Mouse (Mus musculus): Measurements from ENCODE around the gene Ebf1. TPM values are rescaled to one million over a fixed set of nuclear protein-coding genes. Genes with fewer than 3 reads are reported as not detected.

Gene Ebf1
- total RNA-seq, 1 experiment from 2014 or later: 7.4 TPM

DNA sequence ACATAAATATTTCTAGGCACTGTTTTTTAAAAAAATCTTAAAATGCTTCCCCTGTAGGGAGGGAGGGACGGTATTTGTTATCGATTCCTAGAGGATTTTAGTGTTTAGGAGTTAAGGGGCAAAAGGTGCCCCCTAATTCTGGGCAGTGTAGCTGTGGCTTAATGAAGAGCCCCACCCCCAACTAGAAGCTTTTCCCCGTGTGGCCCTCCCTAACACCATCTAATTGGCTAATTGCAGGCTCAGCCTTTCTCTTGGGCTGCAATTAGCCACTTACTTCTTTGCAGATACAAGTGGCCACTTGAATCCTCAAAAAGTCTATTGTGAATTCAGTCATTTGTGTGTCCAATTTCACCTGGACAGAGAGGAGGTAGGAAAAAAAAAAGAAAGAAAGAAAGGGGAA is 175.7 kb downstream of the Ebf1 start:
- ATAC-seq (replicated peaks; ENCODE audit: insufficient number of reproducible peaks, low FRiP score, low TSS enrichment, poor library complexity, severe bottlenecking): no peak

DNA sequence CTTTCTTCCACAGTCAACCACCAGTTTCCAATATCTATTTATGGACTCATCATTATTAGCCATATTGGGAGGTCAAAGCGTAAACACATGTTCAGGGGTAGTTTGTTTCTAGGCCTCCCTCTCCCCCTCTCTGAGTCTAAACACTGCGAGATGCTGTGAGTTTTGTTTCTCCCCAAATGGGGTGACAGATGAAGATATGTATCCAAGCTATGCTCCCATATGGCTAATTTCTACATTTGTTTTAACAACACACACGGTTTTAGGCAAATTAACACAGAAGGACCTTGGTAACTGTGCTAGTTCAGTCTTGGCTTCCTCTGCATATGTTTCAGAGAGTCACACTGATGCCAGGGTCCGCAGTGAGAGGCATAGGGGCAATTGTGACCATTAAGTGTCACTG is 177.8 kb downstream of the Ebf1 start:
- ATAC-seq (replicated peaks; ENCODE audit: insufficient number of reproducible peaks, low FRiP score, low TSS enrichment, poor library complexity, severe bottlenecking): no peak

DNA sequence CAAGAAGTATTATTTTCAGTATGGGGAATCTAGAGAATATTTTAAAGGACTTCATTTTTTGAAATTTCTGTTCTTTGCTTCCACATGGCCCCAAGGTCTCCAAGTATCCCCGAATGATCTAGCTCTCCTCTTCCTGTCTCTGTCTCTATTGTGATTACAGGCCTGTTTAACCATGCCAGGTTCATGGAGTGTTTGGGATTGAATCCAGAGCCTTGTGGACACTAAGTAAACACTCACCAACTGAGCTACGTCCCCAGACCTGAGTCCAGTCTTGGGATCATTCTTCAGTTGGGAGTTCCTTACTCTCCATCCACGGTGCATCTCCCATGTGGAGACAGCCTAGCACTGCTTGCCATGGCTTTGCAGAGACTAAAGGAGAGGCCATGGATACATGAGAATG is 178.7 kb downstream of the Ebf1 start:
- no peak for ATAC-seq (replicated peaks; ENCODE audit: insufficient number of reproducible peaks, low FRiP score, low TSS enrichment, poor library complexity, severe bottlenecking)

DNA sequence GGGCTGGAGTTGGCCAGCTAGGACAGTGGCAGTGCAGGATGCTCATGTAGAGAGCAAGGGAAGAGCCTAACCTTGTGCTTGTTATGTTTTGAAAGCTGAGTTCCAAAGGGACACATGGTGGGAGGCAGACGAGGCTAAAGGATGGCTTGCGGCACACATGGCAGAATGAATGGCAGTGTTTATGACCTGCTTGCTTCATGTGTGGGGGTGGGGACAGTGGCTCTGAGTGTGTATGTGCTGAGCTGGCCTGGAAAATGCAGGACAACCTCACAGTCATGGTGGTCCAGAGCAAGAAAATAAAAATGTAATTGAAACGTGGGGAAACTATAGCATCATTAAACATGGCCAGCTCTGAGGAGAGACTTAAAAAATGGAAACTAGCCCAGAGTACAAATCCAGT is 181.2 kb downstream of the Ebf1 start:
- ATAC-seq (replicated peaks; ENCODE audit: insufficient number of reproducible peaks, low FRiP score, low TSS enrichment, poor library complexity, severe bottlenecking): no peak

DNA sequence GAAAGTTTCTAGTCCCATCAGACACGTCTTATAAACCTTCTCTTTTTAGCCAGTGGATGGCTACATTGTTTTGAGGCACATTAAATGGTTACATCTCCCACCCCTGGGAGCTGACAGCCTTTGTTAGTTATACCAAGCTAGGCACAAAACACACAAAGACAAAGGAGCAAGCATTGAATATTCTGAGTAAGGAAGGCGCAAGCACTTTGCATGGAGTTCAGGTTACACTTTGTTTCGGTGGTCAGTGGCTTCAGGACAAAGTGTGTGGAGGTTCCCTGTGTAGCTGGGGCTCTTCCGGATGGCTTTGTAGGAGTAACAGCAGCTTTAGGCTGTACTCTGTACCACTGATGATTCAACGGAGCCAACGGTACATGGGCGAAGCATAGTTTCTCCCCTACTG is 186.9 kb downstream of the Ebf1 start:
- ATAC-seq (replicated peaks; ENCODE audit: insufficient number of reproducible peaks, low FRiP score, low TSS enrichment, poor library complexity, severe bottlenecking): no peak

DNA sequence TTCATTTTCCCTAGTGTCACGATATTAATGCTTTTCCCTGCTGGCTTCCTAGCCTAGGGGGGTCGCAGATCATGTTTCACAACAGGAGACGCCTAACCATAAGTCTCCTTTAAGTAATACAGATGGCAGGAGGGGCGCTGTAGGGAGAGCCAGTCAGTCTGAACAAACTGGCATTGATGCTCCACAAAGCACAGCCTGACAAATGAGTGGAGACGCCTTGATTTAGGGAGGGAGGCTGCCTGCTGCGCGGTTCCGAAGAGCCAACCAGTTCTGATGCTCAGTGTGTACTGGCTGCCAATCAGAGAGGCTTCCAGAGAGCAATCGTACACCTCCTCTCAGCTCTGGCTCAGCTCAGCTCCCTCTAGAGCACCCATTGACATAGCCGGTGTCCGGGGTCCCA is 189.5 kb downstream of the Ebf1 start:
- no peak for ATAC-seq (replicated peaks; ENCODE audit: insufficient number of reproducible peaks, low FRiP score, low TSS enrichment, poor library complexity, severe bottlenecking)

DNA sequence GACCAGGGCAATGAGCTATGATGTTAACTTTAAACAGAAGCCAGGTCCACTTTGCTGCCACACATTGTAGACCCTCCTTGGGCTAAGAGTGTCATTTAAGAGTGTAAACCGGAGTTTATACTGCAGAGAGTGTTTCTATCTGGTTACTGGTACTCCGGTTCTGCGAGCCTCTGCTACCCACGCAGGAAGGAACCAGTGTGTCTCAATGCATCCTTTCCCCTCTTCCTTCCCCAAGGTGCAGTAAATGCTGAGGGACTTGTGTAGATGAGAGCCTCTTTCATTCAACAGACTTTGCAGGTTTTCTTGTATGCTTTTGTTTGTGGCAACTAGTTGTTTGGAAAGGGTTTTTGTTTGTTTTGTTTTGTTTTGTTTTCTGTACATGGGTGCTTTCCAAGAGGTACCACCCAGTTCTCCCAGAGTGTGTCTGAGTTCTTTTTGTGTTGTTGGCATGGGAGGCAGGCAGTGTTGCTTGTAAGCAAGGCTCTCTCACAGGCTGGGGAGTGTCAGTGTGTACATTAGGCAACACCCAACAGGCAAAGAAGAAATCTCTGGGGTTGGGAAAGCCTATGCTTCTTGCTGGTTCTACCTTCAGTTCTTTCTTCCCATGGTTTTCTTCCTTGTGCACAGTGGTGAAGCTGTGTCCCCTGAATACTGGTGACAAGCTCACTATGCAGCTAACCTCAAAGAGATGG is 191.9 kb downstream of the Ebf1 start:
- no peak for ATAC-seq (replicated peaks; ENCODE audit: insufficient number of reproducible peaks, low FRiP score, low TSS enrichment, poor library complexity, severe bottlenecking)

DNA sequence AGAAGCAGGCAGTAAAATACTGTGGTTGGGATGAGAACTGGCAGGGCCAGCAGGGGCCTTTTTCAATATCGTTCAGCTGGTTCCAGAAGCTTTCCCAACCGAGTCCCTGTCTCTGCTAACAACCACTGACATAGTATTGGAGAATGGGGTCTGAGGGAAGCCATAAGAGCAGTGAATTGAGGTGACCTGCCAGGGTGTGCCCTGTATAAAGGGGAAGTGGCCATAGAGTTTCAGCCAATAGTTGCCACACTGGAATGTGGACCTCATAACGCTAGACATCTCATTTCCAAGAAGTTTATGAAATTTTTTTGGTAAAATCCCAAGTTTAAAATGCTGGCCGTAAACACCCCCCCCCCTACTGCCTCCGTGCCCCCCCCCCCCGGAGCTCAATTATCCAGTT is 193.9 kb downstream of the Ebf1 start:
- ATAC-seq (replicated peaks; ENCODE audit: insufficient number of reproducible peaks, low FRiP score, low TSS enrichment, poor library complexity, severe bottlenecking): no peak

DNA sequence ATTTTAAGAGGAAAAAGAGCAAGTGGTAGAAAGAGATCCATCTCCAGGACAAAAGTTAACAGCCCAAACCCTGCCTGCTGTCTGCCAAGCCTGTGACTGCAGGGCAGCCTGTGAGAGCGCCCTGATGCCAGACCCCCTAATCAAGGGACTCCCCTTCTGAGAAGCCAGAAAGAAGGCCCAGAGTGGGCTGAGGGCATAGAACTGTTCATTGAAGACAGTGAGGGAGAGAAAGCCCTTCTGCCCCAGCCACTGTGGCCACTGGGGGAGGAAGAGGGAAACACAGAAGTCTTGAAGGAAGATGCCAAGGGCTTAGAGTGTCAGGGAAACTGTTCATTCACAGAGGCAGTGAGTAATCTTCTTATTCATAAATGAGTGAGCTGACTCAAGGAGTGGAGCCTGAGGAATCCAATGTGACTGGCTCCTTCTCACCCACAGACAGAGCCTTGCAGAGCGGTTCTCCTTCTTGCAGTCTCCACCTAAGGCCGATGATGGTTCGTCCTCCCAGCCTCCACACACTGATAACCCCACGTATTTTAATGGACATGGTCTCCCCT is 195.2 kb downstream of the Ebf1 start:
- ATAC-seq (replicated peaks; ENCODE audit: insufficient number of reproducible peaks, low FRiP score, low TSS enrichment, poor library complexity, severe bottlenecking): no peak

DNA sequence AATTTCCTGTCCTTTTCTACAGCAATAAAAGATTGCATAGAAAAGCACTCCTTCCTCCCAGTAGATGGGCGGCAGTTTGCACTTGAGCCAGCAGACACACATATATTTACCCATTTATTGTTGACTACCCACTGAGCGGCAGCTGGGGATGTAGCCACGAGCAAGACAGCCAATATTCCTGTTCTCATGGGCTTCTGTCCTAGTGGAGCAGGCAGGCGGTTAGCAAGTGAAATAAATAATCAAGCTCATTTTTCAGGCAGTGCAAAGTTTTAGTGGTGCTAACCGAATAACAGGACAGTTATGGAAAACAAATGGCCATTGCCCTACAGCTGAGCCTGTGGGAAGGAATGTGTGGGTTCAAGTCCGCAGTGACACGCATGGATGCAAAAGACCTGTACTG is 196.4 kb downstream of the Ebf1 start:
- no peak for ATAC-seq (replicated peaks; ENCODE audit: insufficient number of reproducible peaks, low FRiP score, low TSS enrichment, poor library complexity, severe bottlenecking)

DNA sequence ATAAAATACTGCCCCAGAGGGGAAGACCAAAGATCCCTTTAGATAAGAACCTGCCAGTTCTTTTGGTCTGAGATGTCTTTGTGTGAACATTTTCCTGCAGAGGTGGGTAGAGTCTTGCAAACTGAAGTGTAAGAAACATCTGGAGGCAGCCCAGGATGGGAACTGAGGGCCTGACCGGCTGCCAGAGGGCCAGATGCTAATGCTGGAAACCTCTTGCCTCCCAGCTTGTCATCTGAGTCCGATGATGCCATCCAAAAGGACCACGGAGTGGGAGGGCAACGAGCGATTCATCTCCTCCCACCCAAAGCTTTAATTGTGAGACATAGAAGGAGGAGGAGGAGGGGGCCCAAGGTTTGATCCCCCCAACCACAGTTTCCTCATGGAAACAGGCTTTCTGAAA is 197.7 kb downstream of the Ebf1 start:
- no peak for ATAC-seq (replicated peaks; ENCODE audit: insufficient number of reproducible peaks, low FRiP score, low TSS enrichment, poor library complexity, severe bottlenecking)

DNA sequence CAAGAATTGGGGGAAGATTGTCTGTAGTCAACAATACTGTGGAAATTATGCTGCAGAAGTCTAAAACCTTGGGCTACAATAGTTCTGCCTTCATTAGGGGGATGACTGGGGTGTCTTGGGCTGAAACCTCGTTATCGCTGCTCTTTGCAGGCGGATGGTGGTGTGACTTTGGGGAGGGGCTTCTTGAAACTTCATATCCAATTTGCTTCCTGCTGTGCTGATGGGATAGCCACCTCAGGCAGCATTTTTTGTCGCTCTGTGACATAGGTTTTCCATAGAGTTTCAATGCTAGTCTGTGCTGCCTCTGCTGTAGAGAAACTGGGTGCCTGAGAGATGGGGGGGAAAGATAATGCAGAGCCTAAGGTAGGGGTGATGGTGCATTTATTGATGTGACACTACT is 198.9 kb downstream of the Ebf1 start:
- no peak for ATAC-seq (replicated peaks; ENCODE audit: insufficient number of reproducible peaks, low FRiP score, low TSS enrichment, poor library complexity, severe bottlenecking)

DNA sequence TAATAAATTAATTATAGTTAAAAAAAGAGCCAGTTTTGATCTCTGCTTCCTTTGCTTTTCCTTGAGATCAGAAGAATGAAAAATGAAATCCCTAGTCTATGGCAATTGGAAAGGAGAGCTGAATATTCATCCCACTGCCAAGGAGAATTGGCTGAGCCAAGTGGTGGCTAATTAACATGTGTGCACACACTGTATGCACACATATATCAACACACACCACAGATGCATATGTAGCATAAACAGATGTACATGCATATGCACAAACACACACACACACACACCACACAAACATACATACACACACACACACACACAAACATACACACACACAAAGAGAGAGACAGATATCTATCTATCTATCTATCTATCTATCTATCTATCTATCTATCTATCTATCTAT is 205.2 kb downstream of the Ebf1 start:
- ATAC-seq (replicated peaks; ENCODE audit: insufficient number of reproducible peaks, low FRiP score, low TSS enrichment, poor library complexity, severe bottlenecking): no peak

DNA sequence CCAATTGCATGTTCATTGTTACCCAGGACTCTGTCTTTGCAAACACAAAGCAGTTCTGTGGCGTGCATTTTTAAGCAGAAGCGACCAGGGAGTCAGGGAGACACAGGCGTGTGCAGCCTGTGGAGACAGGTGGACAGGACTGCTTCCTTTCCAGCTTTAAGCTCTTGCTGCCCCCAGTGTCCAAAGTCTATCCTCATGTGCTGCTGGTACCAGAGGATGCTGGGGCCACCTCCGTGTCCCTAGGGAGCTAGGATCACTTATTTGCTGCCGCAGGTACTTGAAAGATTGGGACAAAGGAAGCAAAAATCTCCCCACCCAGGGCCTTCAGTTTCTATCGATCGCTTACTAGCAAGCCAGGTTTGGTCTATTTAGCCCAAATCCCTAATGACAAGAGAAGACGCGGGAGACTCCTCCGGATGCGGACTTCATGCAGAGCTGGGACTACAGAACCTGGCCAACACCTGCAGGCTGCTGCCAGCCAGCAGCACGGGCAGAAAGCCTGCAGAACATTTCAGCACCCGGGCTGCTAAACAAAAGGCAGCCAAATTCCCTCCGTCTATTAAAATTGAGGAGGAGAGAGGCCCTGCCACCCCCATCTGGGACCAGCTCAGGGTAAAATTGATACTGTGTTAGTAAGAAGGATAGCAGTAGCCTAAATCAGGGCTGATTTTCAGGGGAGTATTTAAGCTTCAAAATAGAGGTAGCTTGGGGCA is 215.3 kb downstream of the Ebf1 start:
- no peak for ATAC-seq (replicated peaks; ENCODE audit: insufficient number of reproducible peaks, low FRiP score, low TSS enrichment, poor library complexity, severe bottlenecking)

DNA sequence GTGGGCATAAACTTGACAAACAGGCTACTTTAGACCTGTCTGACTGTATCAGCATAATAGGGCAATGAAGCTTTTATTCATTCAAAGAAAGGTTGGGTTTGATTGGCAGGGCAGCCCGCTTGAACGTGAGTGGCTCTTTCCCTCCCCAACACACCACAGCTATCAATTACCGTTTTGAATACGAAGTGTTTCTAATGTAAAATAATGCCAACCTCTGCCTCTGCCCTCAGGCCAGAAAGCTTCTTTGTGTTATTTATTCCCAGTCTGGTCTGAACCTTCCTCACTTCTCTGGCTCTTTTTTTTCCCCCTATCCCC is 215.8 kb downstream of the Ebf1 start:
- ATAC-seq (replicated peaks; ENCODE audit: insufficient number of reproducible peaks, low FRiP score, low TSS enrichment, poor library complexity, severe bottlenecking): no peak

DNA sequence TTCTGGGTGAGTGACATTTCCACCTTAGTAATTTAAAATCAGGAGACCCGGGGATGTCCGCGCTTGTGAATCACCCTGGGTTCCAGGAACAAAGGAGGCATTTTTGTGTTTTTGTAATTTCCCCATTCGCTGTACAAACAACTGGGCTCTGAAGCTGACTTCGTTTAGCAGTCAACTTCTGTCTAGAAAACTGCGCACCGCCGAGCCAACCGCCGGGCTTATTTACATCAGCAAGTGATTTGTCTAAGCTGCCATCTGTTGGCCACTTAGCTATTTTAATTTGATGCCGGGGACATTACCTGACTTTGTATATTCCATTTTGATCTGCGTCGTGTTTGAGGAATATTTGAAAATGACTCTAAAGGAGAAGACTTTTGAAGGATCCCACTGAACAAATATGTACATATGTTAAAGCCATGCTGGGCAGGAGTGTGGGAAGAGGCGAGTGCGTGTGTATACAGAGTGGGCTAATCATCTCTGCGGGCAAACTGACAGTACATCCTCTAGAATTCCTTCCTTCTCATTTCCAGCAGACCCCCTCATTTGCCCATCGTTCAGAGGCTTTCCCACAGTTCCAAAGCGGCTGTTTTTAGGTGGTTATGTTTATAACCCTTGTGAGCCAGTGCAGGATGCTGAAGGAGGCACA is 216.4 kb downstream of the Ebf1 start:
- ATAC-seq (replicated peaks; ENCODE audit: insufficient number of reproducible peaks, low FRiP score, low TSS enrichment, poor library complexity, severe bottlenecking): no peak

DNA sequence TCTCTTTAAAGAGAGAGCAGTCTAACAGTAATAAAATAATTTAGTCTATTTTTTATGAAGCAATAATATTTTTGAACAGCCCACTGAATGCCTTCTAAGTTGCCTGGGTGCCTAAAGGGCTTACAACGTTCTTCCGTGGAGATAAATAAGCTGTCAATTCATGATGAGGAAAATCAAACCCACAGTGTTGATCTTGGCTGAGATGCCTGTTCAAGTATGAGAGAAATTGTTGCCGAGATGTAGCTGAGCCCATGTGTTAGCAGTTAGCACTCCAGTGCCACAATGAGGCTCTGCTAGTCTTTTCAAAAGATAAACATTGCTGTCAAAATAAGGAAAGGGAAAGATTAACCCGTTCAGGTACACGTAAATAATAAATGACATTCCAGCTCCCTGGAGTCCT is 218.0 kb downstream of the Ebf1 start:
- ATAC-seq (replicated peaks; ENCODE audit: insufficient number of reproducible peaks, low FRiP score, low TSS enrichment, poor library complexity, severe bottlenecking): no peak

DNA sequence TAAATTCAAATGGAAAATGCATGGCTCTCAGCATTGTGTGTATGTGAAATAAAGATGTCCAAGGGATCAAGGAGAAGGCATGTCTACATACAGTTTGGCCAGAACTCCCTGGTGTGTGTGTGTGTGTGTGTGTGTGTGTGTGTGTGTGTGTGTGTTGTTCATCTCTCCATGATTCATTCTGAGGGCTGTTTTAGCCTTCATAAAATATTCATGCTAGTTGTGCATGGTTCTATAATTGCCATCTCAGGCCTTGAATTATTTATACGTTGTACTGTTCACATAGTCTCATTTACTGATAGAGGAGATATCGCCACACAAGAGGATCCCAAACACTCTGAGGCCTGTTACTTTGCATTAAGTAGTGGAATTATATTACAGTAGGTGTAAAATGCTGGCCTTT is 220.5 kb downstream of the Ebf1 start:
- ATAC-seq (replicated peaks; ENCODE audit: insufficient number of reproducible peaks, low FRiP score, low TSS enrichment, poor library complexity, severe bottlenecking): no peak

DNA sequence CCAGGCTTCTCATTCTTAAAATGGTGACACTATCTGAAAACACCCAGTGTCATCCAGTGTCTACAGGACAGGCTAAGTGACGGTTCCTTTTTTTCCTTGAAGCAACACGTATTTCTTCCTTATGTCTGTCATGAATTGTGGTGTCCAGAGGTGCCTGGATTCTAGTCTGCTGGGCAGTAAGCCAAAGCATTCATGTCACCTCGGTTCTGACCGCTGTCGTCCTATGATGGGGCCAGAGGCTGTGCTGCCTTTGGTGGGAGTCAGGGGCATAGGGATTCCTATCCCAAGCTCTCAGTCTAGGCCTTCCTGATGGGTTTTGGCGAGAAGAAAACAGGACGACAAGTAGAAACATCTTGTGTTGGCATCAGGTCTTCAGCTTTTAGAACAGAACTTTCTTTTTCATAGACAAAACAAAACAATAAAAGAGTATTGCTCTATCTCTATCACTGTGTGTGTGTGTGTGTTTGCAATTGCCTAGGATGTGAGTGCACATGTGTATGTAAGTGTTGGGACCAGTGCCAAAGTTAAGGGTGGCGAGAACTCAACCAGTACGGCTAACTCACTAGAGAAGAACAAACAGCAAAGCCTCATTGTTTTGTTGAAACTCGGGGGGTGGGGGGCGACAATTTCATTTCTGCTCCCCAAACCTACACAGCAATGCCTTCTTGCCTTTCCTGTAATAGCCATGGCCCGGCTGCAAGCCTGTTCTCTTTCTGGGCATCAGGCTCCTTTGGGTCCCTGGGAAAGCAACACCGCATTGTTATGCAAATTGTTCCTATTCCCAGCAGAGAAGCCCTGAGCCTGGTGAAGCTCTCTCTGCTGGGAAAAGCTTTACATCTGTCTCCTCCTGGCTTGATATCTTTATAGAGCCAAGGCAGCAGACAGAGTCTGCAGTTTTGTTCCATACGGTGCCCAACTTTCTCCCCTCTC is 224.3 kb downstream of the Ebf1 start:
- ATAC-seq (replicated peaks; ENCODE audit: insufficient number of reproducible peaks, low FRiP score, low TSS enrichment, poor library complexity, severe bottlenecking): no peak

All from monocyte, adult 5-6 weeks (primary cell).